In genomic region chr2:74063777-74064176, GRCm38 (mm10) we compare ENCODE assay signal across 10 mouse cellular contexts.
A peak's percentile ranks its signal among the peaks of the same experiment; 100 is the strongest.
DNase-seq lines count a peak whose midpoint lies in the region; ATAC-seq and TF ChIP-seq lines count a peak whose summit lies in the region.
"Had no signal": no experiment of that assay in that cellular context is flagged by ENCODE, and none has a peak within 500 bp of the region (broad histone marks: within the 10 kb centered on the region; RNA-seq: fewer than 3 reads in every experiment).

No protein-coding gene starts in this region.

- no peaks in the 10 kb centered on the region for H3K36me3 ChIP-seq in hindbrain, embryonic 16.5 days (ENCODE audit: control insufficient read depth, insufficient read depth, low read length)
- no peaks in the 10 kb centered on the region for H3K36me3 ChIP-seq in midbrain, postnatal 0 days (ENCODE audit: insufficient read depth, low read length)
- H3K36me3 ChIP-seq in intestine, embryonic 16.5 days (ENCODE audit: control insufficient read depth, insufficient read depth, low read length), result no peaks in the 10 kb centered on the region

- WGBS in hindbrain, embryonic 16.5 days, result 19% methylated on average over 15 of the region's 15 CpGs
- 21% methylated on average over 15 of the region's 15 CpGs for WGBS in midbrain, postnatal 0 days
- WGBS in intestine, embryonic 16.5 days, result 77% methylated on average over 15 of the region's 15 CpGs

- peak overlapping the region; percentile 61 for H3K4me2 ChIP-seq in hindbrain, embryonic 16.5 days (ENCODE audit: low read length)
- H3K4me2 ChIP-seq in midbrain, postnatal 0 days (ENCODE audit: low read depth, low read length, poor library complexity, severe bottlenecking), result peak overlapping the region; percentile 53
- no peak overlapping the region for H3K4me2 ChIP-seq in intestine, embryonic 16.5 days (ENCODE audit: low read depth, low read length)

- peaks cover 8% of the 10 kb centered on the region for H3K27me3 ChIP-seq in hindbrain, embryonic 16.5 days (replicated peaks; ENCODE audit: control insufficient read depth, insufficient read depth, low read length)
- H3K27me3 ChIP-seq in midbrain, postnatal 0 days (ENCODE audit: insufficient read depth, low read length), result peaks cover 9% of the 10 kb centered on the region; the same call in 1 of the 2 replicates
- no peaks in the 10 kb centered on the region for H3K27me3 ChIP-seq in intestine, embryonic 16.5 days (replicated peaks; ENCODE audit: control insufficient read depth, insufficient read depth, low read length)

- H3K9me3 ChIP-seq in hindbrain, embryonic 16.5 days (ENCODE audit: control insufficient read depth, low read length), result no peaks in the 10 kb centered on the region
- no peaks in the 10 kb centered on the region for H3K9me3 ChIP-seq in midbrain, postnatal 0 days (ENCODE audit: low read length)
- H3K9me3 ChIP-seq in intestine, embryonic 16.5 days (ENCODE audit: control insufficient read depth, low read length), result no peaks in the 10 kb centered on the region

- peak; percentile 26 for DNase-seq in gastrocnemius, postnatal 10 days
- no peak for DNase-seq in gastrocnemius, adult 18-20 months (ENCODE audit: low spot score)
- DNase-seq in cerebellum, postnatal 10 days, result peak; percentile 97
- DNase-seq in midbrain, postnatal 0 days (ENCODE audit: low spot score), result peak; percentile 83
- no peak for DNase-seq in thymus, postnatal 4 days
- DNase-seq in heart, adult 8-10 months (ENCODE audit: low spot score), result no peak

- ATAC-seq in hindbrain, embryonic 16.5 days, result peak; percentile 88
- peak; percentile 47; the same call in 1 of the 2 replicates for ATAC-seq in midbrain, postnatal 0 days (ENCODE audit: low FRiP score)
- ATAC-seq in intestine, embryonic 16.5 days, result no peak
- ATAC-seq: activated CD4-positive, CD25-positive, alpha-beta regulatory T cell, adult 4 months had no signal

- H3K9ac ChIP-seq in hindbrain, embryonic 16.5 days (ENCODE audit: low read depth, low read length), result peak overlapping the region; percentile 52
- H3K9ac ChIP-seq in midbrain, postnatal 0 days (replicated peaks; ENCODE audit: low read length, poor library complexity, severe bottlenecking), result peak overlapping the region; percentile 47
- H3K9ac ChIP-seq in intestine, embryonic 16.5 days (ENCODE audit: low read depth, low read length), result no peak overlapping the region

- no peak for TF ChIP-seq CTCF in midbrain, postnatal 0 days (IDR thresholded peaks at IDR 0.05)

- H3K4me1 ChIP-seq in hindbrain, embryonic 16.5 days (ENCODE audit: control insufficient read depth, insufficient read depth, low read depth, low read length), result peaks cover 12% of the 10 kb centered on the region
- 0 out of 2 replicates have a peak, but pooled peaks cover 2% of the 10 kb centered on the region for H3K4me1 ChIP-seq in midbrain, postnatal 0 days (ENCODE audit: insufficient read depth, low read length)
- no peaks in the 10 kb centered on the region for H3K4me1 ChIP-seq in intestine, embryonic 16.5 days (ENCODE audit: control insufficient read depth, insufficient read depth, low read length)

- H3K4me3 ChIP-seq in hindbrain, embryonic 16.5 days (ENCODE audit: low read length), result peak overlapping the region; percentile 33
- H3K4me3 ChIP-seq in midbrain, postnatal 0 days (ENCODE audit: low read depth, low read length), result peak overlapping the region; percentile 31
- no peak overlapping the region for H3K4me3 ChIP-seq in intestine, embryonic 16.5 days (ENCODE audit: low read length)
- H3K4me3 ChIP-seq: myocyte had no signal

- peak overlapping the region; percentile 68 for H3K27ac ChIP-seq in hindbrain, embryonic 16.5 days (ENCODE audit: low read depth, low read length)
- H3K27ac ChIP-seq in midbrain, postnatal 0 days (ENCODE audit: low read depth, low read length), result peak overlapping the region; percentile 48; the same call in 1 of the 2 replicates
- no peak overlapping the region for H3K27ac ChIP-seq in intestine, embryonic 16.5 days (ENCODE audit: low read length)

Comparison
In these comparisons a context has a peak if more than half of its experiments do, and no peak if none do; other contexts are left out.
1. DNase-seq: peak in gastrocnemius, postnatal 10 days (single experiment), cerebellum, postnatal 10 days (2 of 2) and midbrain, postnatal 0 days (single experiment); none in gastrocnemius, adult 18-20 months (single experiment), thymus, postnatal 4 days (single experiment) and heart, adult 8-10 months (single experiment).